Mouse (Mus musculus) right cerebral cortex, adult 18-20 months (tissue): Measurements from ENCODE around the gene Mybpc1.
"Not testable (repeated sequence)": the region's sequence is repeated elsewhere in the genome, so short reads cannot be mapped to it uniquely, and the experiment has no call there.

Source experiments
- DNase-seq: peaks from one replicate; pipeline ENCODE4 v3.0.0; 2022; ENCODE audit warnings: mixed read lengths

Mybpc1 gene

GRCm38 (mm10) chr10:88547635-88548034 is 57.3 kb downstream of the Mybpc1 start:
- DNase-seq, result no peak

GRCm38 (mm10) chr10:88530631-88531030 is 74.3 kb downstream of the Mybpc1 start:
- no peak for DNase-seq

- peak; percentile 19 for DNase-seq
Measured at GRCm38 (mm10) chr10:88524016-88524415, 80.9 kb downstream of the Mybpc1 start.

GRCm38 (mm10) chr10:88523212-88523611 is 81.7 kb downstream of the Mybpc1 start:
- no peak for DNase-seq

- no peak for DNase-seq
Measured at GRCm38 (mm10) chr10:88522795-88523194, 82.2 kb downstream of the Mybpc1 start.

- not testable (repeated sequence) for DNase-seq
Measured at GRCm38 (mm10) chr10:88515049-88515448, 89.9 kb downstream of the Mybpc1 start.

- DNase-seq, result peak; percentile 41
Measured at GRCm38 (mm10) chr10:88514495-88514894, 90.5 kb downstream of the Mybpc1 start.

- DNase-seq, result no peak
Measured at GRCm38 (mm10) chr10:88513574-88514135, 91.3 kb downstream of the Mybpc1 start.

GRCm38 (mm10) chr10:88511355-88511754 is 93.6 kb downstream of the Mybpc1 start:
- DNase-seq, result no peak

- DNase-seq, result no peak
Measured at GRCm38 (mm10) chr10:88510503-88511271, 94.3 kb downstream of the Mybpc1 start.

- no peak for DNase-seq
Measured at GRCm38 (mm10) chr10:88507691-88508143, 97.2 kb downstream of the Mybpc1 start.

- no peak for DNase-seq
Measured at GRCm38 (mm10) chr10:88505256-88505655, 99.7 kb downstream of the Mybpc1 start.

- no peak for DNase-seq
Measured at GRCm38 (mm10) chr10:88504481-88504880, 100.5 kb downstream of the Mybpc1 start.

GRCm38 (mm10) chr10:88503421-88504314 is 101.3 kb downstream of the Mybpc1 start, which contains the start of gene Chpt1:
Gene Chpt1 (minus strand): TSS chr10:88504073.
- peak; percentile 82 for DNase-seq

GRCm38 (mm10) chr10:88502919-88503318 is 102.0 kb downstream of the Mybpc1 start:
- no peak for DNase-seq

- no peak for DNase-seq
Measured at GRCm38 (mm10) chr10:88501886-88502765, 102.8 kb downstream of the Mybpc1 start.

- DNase-seq, result no peak
Measured at GRCm38 (mm10) chr10:88501370-88501769, 103.6 kb downstream of the Mybpc1 start.

GRCm38 (mm10) chr10:88499993-88500392 is 105.0 kb downstream of the Mybpc1 start:
- DNase-seq, result no peak

- DNase-seq, result peak; percentile 23
Measured at GRCm38 (mm10) chr10:88496864-88497564, 107.9 kb downstream of the Mybpc1 start.

- DNase-seq, result no peak
Measured at GRCm38 (mm10) chr10:88494959-88495587, 109.9 kb downstream of the Mybpc1 start.

GRCm38 (mm10) chr10:88492658-88493057 is 112.3 kb downstream of the Mybpc1 start:
- DNase-seq, result no peak
